Mouse (Mus musculus): ENCODE results near the gene Ndufb10. TPM values are rescaled to one million over a fixed set of nuclear protein-coding genes. Genes with fewer than 3 reads are reported as not detected.
A peak's percentile ranks its signal among the peaks of the same experiment; 100 is the strongest.

The Ndufb10 gene
- polyA plus RNA-seq, 1 experiment, result 343 TPM

DNA sequence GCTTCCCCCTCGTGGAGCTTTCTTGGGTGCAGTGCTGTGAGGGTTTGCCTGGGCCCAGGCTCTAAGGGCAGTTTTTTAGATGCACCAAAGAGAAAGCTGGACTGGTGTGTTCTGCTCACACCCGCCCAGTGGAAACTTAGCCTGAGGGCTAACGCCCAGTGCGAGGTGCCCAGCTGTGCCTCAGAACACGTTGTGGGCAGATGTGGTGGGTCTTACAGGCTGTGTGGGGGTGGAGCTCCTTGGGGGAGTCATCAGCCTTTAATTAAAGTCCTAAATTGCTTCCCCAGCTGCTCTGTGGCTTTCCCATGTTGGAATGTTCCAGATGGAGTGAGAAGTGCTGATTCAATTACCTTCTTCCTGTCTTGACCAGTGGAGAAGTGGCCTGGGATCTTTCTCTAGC is 36.8 kb upstream of the Ndufb10 start:
- Histone ChIP-seq H3K36me3 (ENCODE audit: control insufficient read depth, insufficient read depth) (no peaks in the 10 kb centered on the region), H3K4me3 (ENCODE audit: insufficient read depth, poor library complexity, severe bottlenecking) (no peak overlapping the region), H3K79me3 (ENCODE audit: low read depth) (no peaks in the 10 kb centered on the region), H3K27me3 (ENCODE audit: control insufficient read depth, insufficient read depth, insufficient read length) (peaks cover 64% of the 10 kb centered on the region), H3K79me2 (ENCODE audit: control insufficient read depth, insufficient read depth) (no peaks in the 10 kb centered on the region), H3ac (ENCODE audit: control insufficient read depth, insufficient read length, low read depth) (no peak overlapping the region)
- no peak for TF ChIP-seq MYOG (IDR thresholded peaks at IDR 0.05; ENCODE audit: control insufficient read depth, extremely low read depth, insufficient read length)
- TF ChIP-seq CTCF (IDR thresholded peaks at IDR 0.05; ENCODE audit: control insufficient read depth, insufficient read depth, insufficient read length), result no peak
- TF ChIP-seq CEBPB (IDR thresholded peaks at IDR 0.05; ENCODE audit: low read depth), result no peak
- no peak for TF ChIP-seq MAX (IDR thresholded peaks at IDR 0.05)
- TF ChIP-seq MYOD1 (IDR thresholded peaks at IDR 0.05; ENCODE audit: control insufficient read depth, insufficient read length, low read depth), result no peak
- TF ChIP-seq USF1 (IDR thresholded peaks at IDR 0.05; ENCODE audit: low read depth), result no peak
- no peak for TF ChIP-seq FOSL1 (IDR thresholded peaks at IDR 0.05; ENCODE audit: insufficient read depth, low read length, poor library complexity, severe bottlenecking)

- H3ac ChIP-seq (ENCODE audit: control insufficient read depth, insufficient read length, low read depth), result no peak overlapping the region
- TF ChIP-seq USF1 (IDR thresholded peaks at IDR 0.05; ENCODE audit: low read depth) (no peak), CTCF (IDR thresholded peaks at IDR 0.05; ENCODE audit: control insufficient read depth, insufficient read depth, insufficient read length) (no peak), MYOG (IDR thresholded peaks at IDR 0.05; ENCODE audit: control insufficient read depth, extremely low read depth, insufficient read length) (no peak), MAX (IDR thresholded peaks at IDR 0.05) (no peak), CEBPB (IDR thresholded peaks at IDR 0.05; ENCODE audit: low read depth) (no peak), FOSL1 (IDR thresholded peaks at IDR 0.05; ENCODE audit: insufficient read depth, low read length, poor library complexity, severe bottlenecking) (no peak), MYOD1 (IDR thresholded peaks at IDR 0.05; ENCODE audit: control insufficient read depth, insufficient read length, low read depth) (no peak)
- H3K4me3 ChIP-seq (ENCODE audit: insufficient read depth, poor library complexity, severe bottlenecking), result no peak overlapping the region
- H3K79me2 ChIP-seq (ENCODE audit: control insufficient read depth, insufficient read depth), result no peaks in the 10 kb centered on the region
- H3K79me3 ChIP-seq (ENCODE audit: low read depth), result no peaks in the 10 kb centered on the region
- H3K36me3 ChIP-seq (ENCODE audit: control insufficient read depth, insufficient read depth), result no peaks in the 10 kb centered on the region
- H3K27me3 ChIP-seq (ENCODE audit: control insufficient read depth, insufficient read depth, insufficient read length), result peaks cover 76% of the 10 kb centered on the region
These were observed 33.1 kb upstream of the Ndufb10 start for GRCm38 (mm10) chr17:24757394-24757793.

DNA sequence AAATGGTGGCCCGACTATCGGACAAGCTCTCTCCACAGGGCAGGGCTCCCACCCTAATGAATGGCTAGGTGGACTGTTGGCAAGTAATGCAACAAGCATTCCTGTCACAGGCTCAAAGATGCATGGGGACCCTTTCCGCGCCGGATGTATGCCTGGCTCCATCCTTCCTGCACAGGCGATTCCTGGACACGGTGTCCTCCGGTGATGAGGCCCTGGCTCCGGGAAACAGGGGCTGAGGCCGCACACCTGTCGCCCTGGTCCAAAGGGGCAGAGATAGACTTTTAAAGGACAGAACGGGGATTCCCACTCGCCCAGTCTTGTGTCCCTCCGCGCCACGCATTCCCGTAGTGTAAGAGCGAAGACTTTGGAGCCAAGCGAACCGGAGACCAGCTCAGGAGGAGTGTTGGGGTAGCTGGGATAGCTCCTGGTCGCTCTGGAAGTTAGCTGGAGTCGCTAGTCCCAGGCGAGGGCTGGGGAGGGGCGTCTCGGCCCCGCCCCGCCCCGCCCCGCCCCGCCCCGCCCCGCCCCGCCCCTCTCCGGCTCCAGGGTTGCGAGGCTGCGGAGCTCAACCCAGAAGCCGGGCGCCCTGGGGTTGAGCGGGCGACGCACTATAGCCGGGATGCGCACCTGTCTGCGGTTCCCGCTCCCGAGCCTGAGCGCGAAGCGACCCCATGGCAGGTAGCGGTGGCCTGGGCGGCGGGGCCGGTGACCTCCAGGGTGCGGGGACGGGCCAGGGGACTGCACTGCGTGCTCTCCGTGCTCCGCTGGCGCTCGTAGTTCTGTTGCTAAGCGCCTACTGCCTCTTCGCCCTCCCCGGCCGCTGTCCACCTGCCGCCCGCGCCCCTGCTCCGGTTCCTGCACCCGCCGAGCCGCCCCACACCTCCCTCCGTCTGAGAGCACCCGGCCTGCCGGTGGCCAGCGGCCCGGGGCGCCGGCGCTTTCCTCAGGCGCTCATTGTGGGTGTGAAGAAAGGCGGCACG is 28.4 kb upstream of the Ndufb10 start, which contains the start of gene Hs3st6:
Gene Hs3st6, plus strand, starts transcription at position 574 of the 980 bp plus-strand sequence.
- Histone ChIP-seq H3K27me3 (ENCODE audit: control insufficient read depth, insufficient read depth, insufficient read length) (peaks cover 71% of the 10 kb centered on the region), H3K4me3 (ENCODE audit: insufficient read depth, poor library complexity, severe bottlenecking) (no peak within 1 kb of the TSS)
- TF ChIP-seq MYOG (IDR thresholded peaks at IDR 0.05; ENCODE audit: control insufficient read depth, extremely low read depth, insufficient read length) (no peak), CEBPB (IDR thresholded peaks at IDR 0.05; ENCODE audit: low read depth) (no peak), MYOD1 (IDR thresholded peaks at IDR 0.05; ENCODE audit: control insufficient read depth, insufficient read length, low read depth) (no peak), MAX (IDR thresholded peaks at IDR 0.05) (no peak), USF1 (IDR thresholded peaks at IDR 0.05; ENCODE audit: low read depth) (no peak), CTCF (IDR thresholded peaks at IDR 0.05; ENCODE audit: control insufficient read depth, insufficient read depth, insufficient read length) (no peak), FOSL1 (IDR thresholded peaks at IDR 0.05; ENCODE audit: insufficient read depth, low read length, poor library complexity, severe bottlenecking) (no peak)

DNA sequence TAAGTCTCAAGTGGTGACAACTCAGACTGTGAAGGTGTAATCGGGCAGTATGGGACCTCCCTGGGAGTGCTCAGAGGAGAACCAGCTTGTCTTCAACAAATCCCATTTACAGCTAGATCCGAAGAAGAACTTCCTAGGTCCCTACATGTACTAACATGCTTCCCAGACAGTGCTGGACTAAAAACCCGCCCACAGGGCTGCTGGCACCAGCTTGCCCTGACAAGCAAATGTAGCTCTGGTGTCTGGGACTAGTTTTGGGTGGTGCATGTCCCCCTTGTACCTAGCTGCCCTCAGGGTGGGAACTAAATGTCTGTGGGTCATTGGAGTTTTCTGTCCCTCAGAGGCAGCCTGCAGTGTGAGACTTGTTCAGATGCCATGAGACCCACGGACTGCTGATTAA is 27.2 kb upstream of the Ndufb10 start:
- Histone ChIP-seq H3K79me3 (ENCODE audit: low read depth) (no peaks in the 10 kb centered on the region), H3K36me3 (ENCODE audit: control insufficient read depth, insufficient read depth) (no peaks in the 10 kb centered on the region), H3K79me2 (ENCODE audit: control insufficient read depth, insufficient read depth) (no peaks in the 10 kb centered on the region), H3ac (ENCODE audit: control insufficient read depth, insufficient read length, low read depth) (no peak overlapping the region), H3K27me3 (ENCODE audit: control insufficient read depth, insufficient read depth, insufficient read length) (peaks cover 62% of the 10 kb centered on the region), H3K4me3 (ENCODE audit: insufficient read depth, poor library complexity, severe bottlenecking) (no peak overlapping the region)
- TF ChIP-seq FOSL1 (IDR thresholded peaks at IDR 0.05; ENCODE audit: insufficient read depth, low read length, poor library complexity, severe bottlenecking), result no peak

More for the DNA sequence above, 28.4 kb upstream of the Ndufb10 start, which contains the start of gene Hs3st6:
- Histone ChIP-seq H3K36me3 (ENCODE audit: control insufficient read depth, insufficient read depth) (no peaks in the 10 kb centered on the region), H3K79me3 (ENCODE audit: low read depth) (no peaks in the 10 kb centered on the region), H3K79me2 (ENCODE audit: control insufficient read depth, insufficient read depth) (no peaks in the 10 kb centered on the region), H3ac (ENCODE audit: control insufficient read depth, insufficient read length, low read depth) (peak within 1 kb of the TSS; percentile 26)

DNA sequence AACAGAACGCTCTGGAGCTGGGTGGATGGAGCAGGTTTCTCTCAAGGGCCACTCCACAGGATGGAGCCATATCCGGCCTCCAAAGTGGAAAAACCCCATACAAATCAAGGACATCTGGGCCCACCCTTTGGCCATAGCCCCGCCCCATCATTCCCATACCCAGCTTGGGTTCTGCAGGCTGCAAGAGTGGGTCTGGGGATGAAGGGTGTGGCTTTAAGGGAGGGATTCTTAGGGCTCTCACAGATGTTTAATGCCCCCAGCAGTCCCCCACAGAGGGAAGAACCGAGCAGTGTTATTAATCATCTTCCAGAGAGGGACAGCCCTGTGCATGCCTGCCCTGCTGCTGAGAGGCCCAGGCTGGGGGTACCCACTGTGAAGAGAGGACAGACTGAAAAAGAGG is 22.7 kb upstream of the Ndufb10 start:
- H3K36me3 ChIP-seq (ENCODE audit: control insufficient read depth, insufficient read depth), result no peaks in the 10 kb centered on the region
- no peaks in the 10 kb centered on the region for H3K79me3 ChIP-seq (ENCODE audit: low read depth)
- no peak overlapping the region for H3K4me3 ChIP-seq (ENCODE audit: insufficient read depth, poor library complexity, severe bottlenecking)
- peaks cover 18% of the 10 kb centered on the region for H3K27me3 ChIP-seq (ENCODE audit: control insufficient read depth, insufficient read depth, insufficient read length)
- TF ChIP-seq MYOG (IDR thresholded peaks at IDR 0.05; ENCODE audit: control insufficient read depth, extremely low read depth, insufficient read length), result no peak
- TF ChIP-seq CEBPB (IDR thresholded peaks at IDR 0.05; ENCODE audit: low read depth), result no peak
- no peak for TF ChIP-seq USF1 (IDR thresholded peaks at IDR 0.05; ENCODE audit: low read depth)
- TF ChIP-seq CTCF (IDR thresholded peaks at IDR 0.05; ENCODE audit: control insufficient read depth, insufficient read depth, insufficient read length), result no peak
- no peak for TF ChIP-seq MAX (IDR thresholded peaks at IDR 0.05)
- TF ChIP-seq MYOD1 (IDR thresholded peaks at IDR 0.05; ENCODE audit: control insufficient read depth, insufficient read length, low read depth), result no peak
- TF ChIP-seq FOSL1 (IDR thresholded peaks at IDR 0.05; ENCODE audit: insufficient read depth, low read length, poor library complexity, severe bottlenecking), result no peak
- H3K79me2 ChIP-seq (ENCODE audit: control insufficient read depth, insufficient read depth), result no peaks in the 10 kb centered on the region
- H3ac ChIP-seq (ENCODE audit: control insufficient read depth, insufficient read length, low read depth), result no peak overlapping the region
